13 mouse cellular contexts compared by ENCODE assay signal in genomic region chr9:78965226-78965950, GRCm38 (mm10).
DNase-seq lines count a peak whose midpoint lies in the region; ATAC-seq and TF ChIP-seq lines count a peak whose summit lies in the region.
"Had no signal": no experiment of that assay in that cellular context is flagged by ENCODE, and none has a peak within 500 bp of the region (broad histone marks: within the 10 kb centered on the region; RNA-seq: fewer than 3 reads in every experiment).

No protein-coding gene starts in this region.

- peak overlapping the region; percentile 22; the same call in 1 of the 2 replicates for H3K27ac ChIP-seq in lung, embryonic 16.5 days (ENCODE audit: low read length)
- peak overlapping the region; percentile 72 for H3K27ac ChIP-seq in embryonic facial prominence, embryonic 15.5 days (replicated peaks)
- H3K27ac ChIP-seq in stomach, postnatal 0 days (replicated peaks), result no peak overlapping the region
- H3K27ac ChIP-seq: heart, embryonic 13.5 days; hindbrain, embryonic 13.5 days; kidney, embryonic 15.5 days had no signal

- TF ChIP-seq EP300 in stomach, postnatal 0 days (optimal IDR thresholded peaks at IDR 0.05), result no peak

- H3K27me3 ChIP-seq in lung, embryonic 16.5 days (ENCODE audit: control insufficient read depth, insufficient read depth, low read depth, low read length), result no peaks in the 10 kb centered on the region
- H3K27me3 ChIP-seq in embryonic facial prominence, embryonic 15.5 days, result no peaks in the 10 kb centered on the region
- no peaks in the 10 kb centered on the region for H3K27me3 ChIP-seq in stomach, postnatal 0 days (ENCODE audit: control insufficient read depth, insufficient read depth, low read length)
- H3K27me3 ChIP-seq: heart, embryonic 13.5 days; hindbrain, embryonic 13.5 days; kidney, embryonic 15.5 days had no signal

- no peak for ATAC-seq in lung, embryonic 16.5 days (ENCODE audit: low read depth)
- ATAC-seq in embryonic facial prominence, embryonic 15.5 days (ENCODE audit: insufficient number of reproducible peaks, low FRiP score, low TSS enrichment, low read depth), result no peak
- ATAC-seq in stomach, postnatal 0 days (ENCODE audit: low FRiP score, low TSS enrichment), result no peak

- DNase-seq in cerebellum, adult 11-12 months, result peak; percentile 37
- DNase-seq in cerebellum, postnatal 4 days (ENCODE audit: low spot score in 2 of 2), result no peak
- DNase-seq in lung, adult 18-20 months, result no peak
- no peak for DNase-seq in stomach, postnatal 0 days (ENCODE audit: low spot score)
- no peak for DNase-seq in left cerebral cortex, adult 18-20 months (ENCODE audit: low spot score in 2 of 2)
- no peak for DNase-seq in adrenal gland, postnatal 14 days
- DNase-seq: liver; midbrain, embryonic 14.5 days had no signal

- H3K9ac ChIP-seq in lung, embryonic 16.5 days (ENCODE audit: low read length), result no peak overlapping the region
- no peak overlapping the region for H3K9ac ChIP-seq in embryonic facial prominence, embryonic 15.5 days
- no peak overlapping the region for H3K9ac ChIP-seq in stomach, postnatal 0 days (ENCODE audit: low read length)
- H3K9ac ChIP-seq: heart, embryonic 13.5 days; hindbrain, embryonic 13.5 days; kidney, embryonic 15.5 days had no signal

- no peaks in the 10 kb centered on the region for H3K36me3 ChIP-seq in lung, embryonic 16.5 days (ENCODE audit: control insufficient read depth, insufficient read depth, low read length)
- H3K36me3 ChIP-seq in embryonic facial prominence, embryonic 15.5 days, result no peaks in the 10 kb centered on the region
- H3K36me3 ChIP-seq in stomach, postnatal 0 days (ENCODE audit: control insufficient read depth, insufficient read depth, low read length), result no peaks in the 10 kb centered on the region
- H3K36me3 ChIP-seq: heart, embryonic 13.5 days; hindbrain, embryonic 13.5 days; kidney, embryonic 15.5 days had no signal

- H3K9me3 ChIP-seq in lung, embryonic 16.5 days (ENCODE audit: control insufficient read depth, low read length), result no peaks in the 10 kb centered on the region
- H3K9me3 ChIP-seq in embryonic facial prominence, embryonic 15.5 days (replicated peaks), result no peaks in the 10 kb centered on the region
- H3K9me3 ChIP-seq in stomach, postnatal 0 days (ENCODE audit: control insufficient read depth, low read length), result no peaks in the 10 kb centered on the region
- H3K9me3 ChIP-seq: heart, embryonic 13.5 days; hindbrain, embryonic 13.5 days; kidney, embryonic 15.5 days had no signal

- 58% methylated on average over 14 of the region's 14 CpGs for WGBS in lung, embryonic 16.5 days
- 37% methylated on average over 14 of the region's 14 CpGs for WGBS in embryonic facial prominence, embryonic 15.5 days
- 61% methylated on average over 14 of the region's 14 CpGs for WGBS in stomach, postnatal 0 days

- peak; percentile 18; the same call in 1 of the 2 replicates for TF ChIP-seq CTCF in stomach, postnatal 0 days (IDR thresholded peaks at IDR 0.05; ENCODE audit: low read depth)

- no peak overlapping the region for H3K4me3 ChIP-seq in lung, embryonic 16.5 days (ENCODE audit: low read length)
- no peak overlapping the region for H3K4me3 ChIP-seq in embryonic facial prominence, embryonic 15.5 days (replicated peaks)
- no peak overlapping the region for H3K4me3 ChIP-seq in stomach, postnatal 0 days (ENCODE audit: low read depth, low read length)
- H3K4me3 ChIP-seq: heart, embryonic 13.5 days; hindbrain, embryonic 13.5 days; kidney, embryonic 15.5 days had no signal

- H3K4me2 ChIP-seq in lung, embryonic 16.5 days (ENCODE audit: low read depth, low read length), result no peak overlapping the region
- peak overlapping the region; percentile 21; the same call in 1 of the 2 replicates for H3K4me2 ChIP-seq in embryonic facial prominence, embryonic 15.5 days (replicated peaks)
- 0 out of 2 replicates have a peak overlapping the region, but pooled peaks have one; percentile 11 for H3K4me2 ChIP-seq in stomach, postnatal 0 days (replicated peaks; ENCODE audit: low read depth)
- H3K4me2 ChIP-seq: heart, embryonic 13.5 days; hindbrain, embryonic 13.5 days; kidney, embryonic 15.5 days had no signal

- H3K4me1 ChIP-seq in lung, embryonic 16.5 days (replicated peaks; ENCODE audit: control insufficient read depth, insufficient read depth, low read length), result peaks cover 5% of the 10 kb centered on the region; the same call in 1 of the 2 replicates
- peaks cover 4% of the 10 kb centered on the region; the same call in 1 of the 2 replicates for H3K4me1 ChIP-seq in embryonic facial prominence, embryonic 15.5 days
- 0 out of 2 replicates have a peak, but pooled peaks cover 2% of the 10 kb centered on the region for H3K4me1 ChIP-seq in stomach, postnatal 0 days (replicated peaks; ENCODE audit: control insufficient read depth, insufficient read depth)
- H3K4me1 ChIP-seq: heart, embryonic 13.5 days; hindbrain, embryonic 13.5 days; kidney, embryonic 15.5 days had no signal
